Mouse (Mus musculus) bone marrow, adult 2 months (tissue): ENCODE measurements around the gene Fgf4.

Source experiments
- CTCF ChIP-seq: fragments of 200-500 bp; IDR thresholded peaks from 2 replicates; pipeline ENCODE4 v1.5.1; 2011; ENCODE audit warnings: low read length, control low read depth; ENCODE audit not compliant: control insufficient read depth, insufficient read depth
- POLR2A ChIP-seq: fragments of 200-500 bp; IDR thresholded peaks from 2 replicates; pipeline ENCODE4 v1.6.1; 2011; ENCODE audit warnings: low read depth, mild to moderate bottlenecking, control low read depth, low read length, borderline replicate concordance; ENCODE audit not compliant: control insufficient read depth

GRCm38 (mm10) chr7:144895305-144896111, 48.3 kb downstream of the Fgf4 start:
- TF ChIP-seq CTCF (peak; percentile 71), POLR2A (no peak)
